Mouse (Mus musculus) kidney, postnatal 4 days (tissue): ENCODE data around the gene Pard3.

Experiments used
- DNase-seq, 2 experiments: peaks; one replicate each; pipeline ENCODE4 v3.0.0; 2021; ENCODE audit warnings: mixed read lengths in 2 of 2

Pard3 gene

GRCm38 (mm10) chr8:127569212-127569611 is 505.5 kb downstream of the Pard3 start:
- no peak for DNase-seq

- DNase-seq = no peak
Observed at GRCm38 (mm10) chr8:127570527-127570926, 506.8 kb downstream of the Pard3 start.

- DNase-seq = no peak
Observed at GRCm38 (mm10) chr8:127572493-127572892, 508.8 kb downstream of the Pard3 start.

- no peak for DNase-seq
Observed at GRCm38 (mm10) chr8:127576657-127577056, 513.0 kb downstream of the Pard3 start.

GRCm38 (mm10) chr8:127577656-127578055 is 514.0 kb downstream of the Pard3 start:
- no peak for DNase-seq

GRCm38 (mm10) chr8:127579436-127579835 is 515.7 kb downstream of the Pard3 start:
- DNase-seq = no peak

GRCm38 (mm10) chr8:127583429-127583828 is 519.7 kb downstream of the Pard3 start:
- DNase-seq = no peak

- no peak for DNase-seq
Observed at GRCm38 (mm10) chr8:127585618-127586017, 521.9 kb downstream of the Pard3 start.

GRCm38 (mm10) chr8:127586681-127587080 is 523.0 kb downstream of the Pard3 start:
- no peak for DNase-seq

GRCm38 (mm10) chr8:127588313-127588712 is 524.6 kb downstream of the Pard3 start:
- DNase-seq = peak; percentile 57 to 61

GRCm38 (mm10) chr8:127589291-127589690 is 525.6 kb downstream of the Pard3 start:
- DNase-seq = peak; percentile 69 to 77

- no peak for DNase-seq
Observed at GRCm38 (mm10) chr8:127590674-127591186, 527.0 kb downstream of the Pard3 start.

- no peak for DNase-seq
Observed at GRCm38 (mm10) chr8:127592648-127593574, 529.2 kb downstream of the Pard3 start.

GRCm38 (mm10) chr8:127600641-127601040 is 536.9 kb downstream of the Pard3 start:
- DNase-seq = no peak

- DNase-seq = no peak
Observed at GRCm38 (mm10) chr8:127603062-127603461, 539.4 kb downstream of the Pard3 start.

- no peak for DNase-seq
Observed at GRCm38 (mm10) chr8:127608541-127609270, 545.0 kb downstream of the Pard3 start.

- DNase-seq = no peak
Observed at GRCm38 (mm10) chr8:127609316-127609715, 545.6 kb downstream of the Pard3 start.

GRCm38 (mm10) chr8:127614206-127614605 is 550.5 kb downstream of the Pard3 start:
- DNase-seq = no peak

GRCm38 (mm10) chr8:127616681-127617080 is 553.0 kb downstream of the Pard3 start:
- DNase-seq = no peak

- no peak for DNase-seq
Observed at GRCm38 (mm10) chr8:127622137-127622536, 558.4 kb downstream of the Pard3 start.

GRCm38 (mm10) chr8:127638232-127639087 is 574.8 kb downstream of the Pard3 start:
- no peak for DNase-seq

GRCm38 (mm10) chr8:127639088-127639453 is 575.4 kb downstream of the Pard3 start:
- DNase-seq = no peak

GRCm38 (mm10) chr8:127655559-127655958 is 591.9 kb downstream of the Pard3 start:
- DNase-seq = no peak
